Mouse (Mus musculus): ENCODE results near the gene 4933409G03Rik. TPM values are rescaled to one million over a fixed set of nuclear protein-coding genes. Genes with fewer than 3 reads are reported as not detected.
"Not testable (repeated sequence)": the region's sequence is repeated elsewhere in the genome, so short reads cannot be mapped to it uniquely, and the experiment has no call there.

The 4933409G03Rik gene
- not detected in 2 replicates for polyA plus RNA-seq (2012)

- H3K4me1 ChIP-seq (ENCODE audit: control insufficient read depth) = no peaks in the 10 kb centered on the region
- no peaks in the 10 kb centered on the region for H3K27me3 ChIP-seq (ENCODE audit: control insufficient read depth)
- H3K9me3 ChIP-seq (ENCODE audit: control insufficient read depth, low read length) = no peaks in the 10 kb centered on the region
- no peak within 1 kb of the TSS for H3K4me3 ChIP-seq (replicated peaks)
- no peak for TF ChIP-seq GATA1 (IDR thresholded peaks at IDR 0.05; ENCODE audit: low read length)
- no peaks in the 10 kb centered on the region for H3K36me3 ChIP-seq (ENCODE audit: control insufficient read depth)
Measured at GRCm38 (mm10) chr2:68582113-68582512, at the start of gene 4933409G03Rik. TSS of gene 4933409G03Rik (plus strand) at chr2:68582413.

DNA sequence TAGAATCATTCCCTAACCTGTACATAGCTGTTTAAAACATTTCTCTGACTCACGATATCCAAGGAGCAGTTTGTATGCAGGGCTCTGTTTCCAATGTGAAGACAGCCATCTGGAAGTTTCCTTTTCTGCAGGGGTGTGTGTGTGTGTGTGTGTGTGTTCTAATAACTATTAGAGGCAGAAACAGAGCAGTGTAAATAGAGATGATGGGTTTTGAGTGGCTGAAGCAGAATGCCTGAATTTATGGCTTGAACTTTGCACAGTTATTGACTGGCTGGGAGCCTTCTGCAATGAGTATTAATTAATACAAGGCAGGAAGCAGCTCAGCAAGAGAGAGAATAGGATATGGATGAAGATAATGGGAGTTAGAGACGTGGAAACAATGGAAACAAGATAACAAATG lies 38.0 kb upstream of the 4933409G03Rik start:
- no peaks in the 10 kb centered on the region; the same call in 1 of the 2 replicates for H3K9me3 ChIP-seq (ENCODE audit: control insufficient read depth, low read length)
- H3K27me3 ChIP-seq (ENCODE audit: control insufficient read depth) = no peaks in the 10 kb centered on the region
- no peaks in the 10 kb centered on the region for H3K36me3 ChIP-seq (ENCODE audit: control insufficient read depth)
- H3K4me1 ChIP-seq (ENCODE audit: control insufficient read depth) = no peaks in the 10 kb centered on the region
- no peak for TF ChIP-seq TAL1 (IDR thresholded peaks at IDR 0.05; ENCODE audit: low read length)
- TF ChIP-seq GATA1 (IDR thresholded peaks at IDR 0.05; ENCODE audit: low read length) = no peak
- H3K4me3 ChIP-seq (replicated peaks) = no peak overlapping the region

DNA sequence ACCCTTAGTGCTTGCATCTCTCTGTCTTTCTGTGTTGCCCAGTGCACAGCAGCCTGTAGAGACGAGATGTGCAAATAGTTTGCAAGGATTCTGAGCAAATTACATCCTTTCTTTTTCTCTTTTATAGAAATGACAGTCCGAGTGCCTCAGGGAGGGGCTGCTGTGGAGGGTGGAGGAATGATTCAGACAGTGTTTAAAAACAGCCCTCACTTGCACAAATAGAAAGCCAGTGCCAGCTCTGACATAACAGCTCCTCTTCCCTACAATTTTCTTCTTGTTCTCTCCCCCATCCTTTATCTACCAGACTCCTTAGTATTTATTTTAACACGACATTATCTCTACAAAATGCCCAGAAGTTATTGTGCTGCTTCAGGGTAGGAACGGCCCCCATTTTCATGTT lies 21.4 kb upstream of the 4933409G03Rik start:
- no peaks in the 10 kb centered on the region for H3K27me3 ChIP-seq (ENCODE audit: control insufficient read depth)
- no peaks in the 10 kb centered on the region for H3K4me1 ChIP-seq (ENCODE audit: control insufficient read depth)
- no peaks in the 10 kb centered on the region; the same call in 1 of the 2 replicates for H3K9me3 ChIP-seq (ENCODE audit: control insufficient read depth, low read length)
- no peak overlapping the region for H3K4me3 ChIP-seq (replicated peaks)
- TF ChIP-seq TAL1 (IDR thresholded peaks at IDR 0.05; ENCODE audit: low read length) (no peak), GATA1 (IDR thresholded peaks at IDR 0.05; ENCODE audit: low read length) (no peak)
- H3K36me3 ChIP-seq (ENCODE audit: control insufficient read depth) = no peaks in the 10 kb centered on the region

- H3K4me1 ChIP-seq (ENCODE audit: control insufficient read depth) = no peaks in the 10 kb centered on the region
- H3K4me3 ChIP-seq (replicated peaks) = no peak overlapping the region
- TF ChIP-seq TAL1 (IDR thresholded peaks at IDR 0.05; ENCODE audit: low read length) = no peak
- TF ChIP-seq GATA1 (IDR thresholded peaks at IDR 0.05; ENCODE audit: low read length) = no peak
- H3K9me3 ChIP-seq (ENCODE audit: control insufficient read depth, low read length) = no peaks in the 10 kb centered on the region
- no peaks in the 10 kb centered on the region for H3K27me3 ChIP-seq (ENCODE audit: control insufficient read depth)
- no peaks in the 10 kb centered on the region for H3K36me3 ChIP-seq (ENCODE audit: control insufficient read depth)
Measured at GRCm38 (mm10) chr2:68563331-68563730, 18.9 kb upstream of the 4933409G03Rik start.

DNA sequence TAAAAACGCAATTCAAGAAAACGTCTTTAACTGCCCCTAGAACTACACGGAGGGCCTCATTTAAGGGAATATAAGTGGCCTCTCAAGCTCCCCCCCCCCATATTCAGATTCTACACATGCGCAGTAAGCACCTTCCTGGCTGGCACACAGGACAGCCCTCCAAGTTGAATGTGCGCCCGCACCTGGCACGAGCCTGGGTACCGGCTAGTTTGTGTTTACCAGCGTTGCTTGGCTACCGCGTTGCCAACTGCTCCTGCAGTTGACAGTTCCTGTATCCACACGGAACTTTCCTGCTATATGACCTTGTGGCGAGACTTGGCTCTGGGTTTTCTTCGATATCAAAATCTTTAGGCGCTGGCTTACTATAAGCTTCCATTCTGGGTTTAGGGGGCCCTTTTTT lies 13.9 kb upstream of the 4933409G03Rik start:
- Histone ChIP-seq H3K36me3 (ENCODE audit: control insufficient read depth) (no peaks in the 10 kb centered on the region), H3K4me1 (ENCODE audit: control insufficient read depth) (no peaks in the 10 kb centered on the region), H3K27me3 (ENCODE audit: control insufficient read depth) (no peaks in the 10 kb centered on the region), H3K4me3 (replicated peaks) (no peak overlapping the region), H3K9me3 (ENCODE audit: control insufficient read depth, low read length) (peaks cover 4% of the 10 kb centered on the region; the same call in 1 of the 2 replicates)
- TF ChIP-seq GATA1 (IDR thresholded peaks at IDR 0.05; ENCODE audit: low read length) (no peak), TAL1 (IDR thresholded peaks at IDR 0.05; ENCODE audit: low read length) (no peak)

- no peak for TF ChIP-seq GATA1 (IDR thresholded peaks at IDR 0.05; ENCODE audit: low read length)
- TF ChIP-seq TAL1 (IDR thresholded peaks at IDR 0.05; ENCODE audit: low read length) = no peak
- H3K27me3 ChIP-seq (ENCODE audit: control insufficient read depth) = no peaks in the 10 kb centered on the region
- H3K36me3 ChIP-seq (ENCODE audit: control insufficient read depth) = no peaks in the 10 kb centered on the region
- peaks cover 4% of the 10 kb centered on the region; the same call in 1 of the 2 replicates for H3K9me3 ChIP-seq (ENCODE audit: control insufficient read depth, low read length)
- H3K4me1 ChIP-seq (ENCODE audit: control insufficient read depth) = no peaks in the 10 kb centered on the region
- no peak overlapping the region for H3K4me3 ChIP-seq (replicated peaks)
Measured at GRCm38 (mm10) chr2:68572340-68572739, 9.9 kb upstream of the 4933409G03Rik start.

- no peak overlapping the region for H3K4me3 ChIP-seq (replicated peaks)
- H3K36me3 ChIP-seq (ENCODE audit: control insufficient read depth) = no peaks in the 10 kb centered on the region
- no peaks in the 10 kb centered on the region for H3K4me1 ChIP-seq (ENCODE audit: control insufficient read depth)
- TF ChIP-seq TAL1 (IDR thresholded peaks at IDR 0.05; ENCODE audit: low read length) (no peak), GATA1 (IDR thresholded peaks at IDR 0.05; ENCODE audit: low read length) (no peak)
- no peaks in the 10 kb centered on the region for H3K27me3 ChIP-seq (ENCODE audit: control insufficient read depth)
- H3K9me3 ChIP-seq (ENCODE audit: control insufficient read depth, low read length) = no peaks in the 10 kb centered on the region; the same call in 1 of the 2 replicates
Measured at GRCm38 (mm10) chr2:68592765-68593164, 10.6 kb downstream of the 4933409G03Rik start.

- not testable (repeated sequence) for H3K9me3 ChIP-seq (ENCODE audit: control insufficient read depth, low read length); H3K36me3 ChIP-seq (ENCODE audit: control insufficient read depth); H3K27me3 ChIP-seq (ENCODE audit: control insufficient read depth); H3K4me1 ChIP-seq (ENCODE audit: control insufficient read depth); H3K4me3 ChIP-seq (replicated peaks)
Measured at GRCm38 (mm10) chr2:68656186-68656585, 74.0 kb downstream of the 4933409G03Rik start, which contains the start of gene 4932414N04Rik. TSS of gene 4932414N04Rik (plus strand) at chr2:68656486.

Other genes starting within 250 kb of the 4933409G03Rik start
- gene Stk39, start 110.1 kb upstream of the 4933409G03Rik start, polyA plus RNA-seq (2012) = not detected in 2 replicates
- not detected in 2 replicates for gene 4932414N04Rik, start 74.1 kb downstream of the 4933409G03Rik start, polyA plus RNA-seq (2012)

Data from erythroblast, embryonic 14.5 days (primary cell).